Mouse (Mus musculus): Measurements from ENCODE around the gene Aldh4a1. TPM values are rescaled to one million over a fixed set of nuclear protein-coding genes. Genes with fewer than 3 reads are reported as not detected.

Aldh4a1 gene
- polyA plus RNA-seq, 1 experiment from 2014 or later = 31.9 TPM

DNA sequence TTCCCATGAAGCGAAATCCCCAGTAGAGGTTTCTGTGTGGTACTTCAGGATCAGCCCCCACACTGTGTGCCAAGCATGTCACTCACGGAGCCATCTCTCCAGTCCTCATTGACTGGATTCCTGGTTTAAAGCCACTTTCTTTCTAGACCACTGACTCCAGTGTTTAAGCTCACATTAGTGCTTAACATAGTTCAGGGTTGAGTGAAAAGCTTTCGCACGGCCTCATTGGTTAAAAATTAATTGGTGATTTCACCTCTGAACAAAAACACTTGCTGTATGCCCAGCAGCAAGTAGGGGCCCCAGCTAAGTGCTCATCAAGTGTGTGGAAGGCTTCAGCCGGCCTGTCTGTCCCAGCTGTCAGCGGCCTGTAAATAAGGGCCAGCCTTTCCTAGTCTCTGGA lies 45.0 kb downstream of the Aldh4a1 start:
- no peak for ATAC-seq
- WGBS = 47% methylated on average over 6 of the region's 6 CpGs
- no peak overlapping the region for H3K4me2 ChIP-seq (ENCODE audit: low read length)

DNA sequence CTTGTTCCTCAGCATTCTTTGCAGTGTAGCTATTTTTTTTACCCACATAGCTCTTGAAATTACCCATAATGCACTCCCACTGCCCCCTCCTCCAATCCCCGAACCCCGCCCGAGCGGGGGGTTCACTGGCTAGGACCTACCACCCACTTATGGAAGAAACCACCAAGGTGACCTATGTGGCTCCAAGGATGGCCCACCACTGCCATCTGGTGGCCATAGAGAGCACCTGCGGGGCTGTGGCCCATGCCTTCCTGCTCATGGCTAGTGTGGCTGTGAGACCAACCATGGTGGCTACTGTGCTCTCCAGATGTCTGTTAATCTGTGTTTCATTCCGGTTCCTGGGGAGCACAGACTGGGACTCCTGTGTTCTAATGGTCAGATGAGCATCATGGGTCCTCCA lies 47.2 kb downstream of the Aldh4a1 start:
- no peak for ATAC-seq
- H3K9ac ChIP-seq (ENCODE audit: low read depth, low read length) = no peak overlapping the region
- no peaks in the 10 kb centered on the region for H3K4me1 ChIP-seq (ENCODE audit: control insufficient read depth, insufficient read depth, low read depth, low read length)
- no peak overlapping the region for H3K4me2 ChIP-seq (ENCODE audit: low read length)
- 16% methylated on average over 6 of the region's 6 CpGs for WGBS
- H3K9me3 ChIP-seq (ENCODE audit: control insufficient read depth, low read length) = no peaks in the 10 kb centered on the region
- H3K27me3 ChIP-seq (replicated peaks; ENCODE audit: control insufficient read depth, insufficient read depth, low read length) = 0 out of 2 replicates have a peak, but pooled peaks cover 2% of the 10 kb centered on the region
- no peaks in the 10 kb centered on the region for H3K36me3 ChIP-seq (ENCODE audit: control insufficient read depth, insufficient read depth, low read length)
- no peak overlapping the region for H3K4me3 ChIP-seq (ENCODE audit: low read length)
- H3K27ac ChIP-seq (ENCODE audit: low read depth, low read length) = no peak overlapping the region

More for the DNA sequence above, 45.0 kb downstream of the Aldh4a1 start:
- H3K4me3 ChIP-seq (ENCODE audit: low read length) = no peak overlapping the region
- H3K27ac ChIP-seq (ENCODE audit: low read depth, low read length) = no peak overlapping the region
- no peaks in the 10 kb centered on the region for H3K27me3 ChIP-seq (replicated peaks; ENCODE audit: control insufficient read depth, insufficient read depth, low read length)
- H3K9me3 ChIP-seq (ENCODE audit: control insufficient read depth, low read length) = no peaks in the 10 kb centered on the region
- H3K36me3 ChIP-seq (ENCODE audit: control insufficient read depth, insufficient read depth, low read length) = no peaks in the 10 kb centered on the region
- H3K4me1 ChIP-seq (ENCODE audit: control insufficient read depth, insufficient read depth, low read depth, low read length) = no peaks in the 10 kb centered on the region
- no peak overlapping the region for H3K9ac ChIP-seq (ENCODE audit: low read depth, low read length)

DNA sequence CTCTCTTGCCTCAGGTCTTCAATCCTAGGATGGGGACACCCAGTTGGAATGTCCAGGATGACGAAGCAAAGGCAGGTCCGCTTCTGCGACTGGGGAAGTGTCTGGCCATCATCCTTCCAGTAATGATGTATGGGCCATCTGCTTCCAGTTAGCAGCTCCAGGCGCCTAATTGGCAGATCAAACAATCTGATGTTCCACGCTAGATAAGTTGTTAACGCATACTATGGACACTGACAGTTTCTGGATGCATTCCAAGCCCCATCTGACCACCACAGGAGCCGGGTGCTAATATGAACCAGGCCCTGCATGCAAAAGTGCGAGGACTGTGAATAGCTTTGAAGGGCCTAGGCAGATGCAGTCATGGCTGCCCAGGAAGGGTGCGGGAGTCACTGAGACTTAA lies 53.0 kb downstream of the Aldh4a1 start:
- H3K4me3 ChIP-seq (ENCODE audit: low read length) = no peak overlapping the region
- H3K36me3 ChIP-seq (ENCODE audit: control insufficient read depth, insufficient read depth, low read length) = no peaks in the 10 kb centered on the region
- H3K27ac ChIP-seq (ENCODE audit: low read depth, low read length) = no peak overlapping the region
- peaks cover 2% of the 10 kb centered on the region; the same call in 1 of the 2 replicates for H3K4me1 ChIP-seq (ENCODE audit: control insufficient read depth, insufficient read depth, low read depth, low read length)
- 0 out of 2 replicates have a peak, but pooled peaks cover 2% of the 10 kb centered on the region for H3K27me3 ChIP-seq (replicated peaks; ENCODE audit: control insufficient read depth, insufficient read depth, low read length)
- peaks cover 4% of the 10 kb centered on the region; the same call in 1 of the 2 replicates for H3K9me3 ChIP-seq (ENCODE audit: control insufficient read depth, low read length)
- no peak overlapping the region for H3K4me2 ChIP-seq (ENCODE audit: low read length)
- no peak for ATAC-seq
- H3K9ac ChIP-seq (ENCODE audit: low read depth, low read length) = no peak overlapping the region
- 40% methylated on average over 9 of the region's 9 CpGs for WGBS

GRCm38 (mm10) chr4:139683728-139684638 lies 61.3 kb downstream of the Aldh4a1 start:
- no peak for ATAC-seq
- no peaks in the 10 kb centered on the region for H3K27me3 ChIP-seq (replicated peaks; ENCODE audit: control insufficient read depth, insufficient read depth, low read length)
- no peaks in the 10 kb centered on the region for H3K36me3 ChIP-seq (ENCODE audit: control insufficient read depth, insufficient read depth, low read length)
- no peak overlapping the region for H3K27ac ChIP-seq (ENCODE audit: low read depth, low read length)
- H3K9ac ChIP-seq (ENCODE audit: low read depth, low read length) = no peak overlapping the region
- WGBS = 75% methylated on average over 22 of the region's 22 CpGs
- no peaks in the 10 kb centered on the region for H3K4me1 ChIP-seq (ENCODE audit: control insufficient read depth, insufficient read depth, low read depth, low read length)
- no peak overlapping the region for H3K4me3 ChIP-seq (ENCODE audit: low read length)
- H3K4me2 ChIP-seq (ENCODE audit: low read length) = no peak overlapping the region
- H3K9me3 ChIP-seq (ENCODE audit: control insufficient read depth, low read length) = no peaks in the 10 kb centered on the region; the same call in 1 of the 2 replicates

- Histone ChIP-seq H3K9ac (ENCODE audit: low read depth, low read length) (no peak overlapping the region), H3K27ac (ENCODE audit: low read depth, low read length) (no peak overlapping the region), H3K4me3 (ENCODE audit: low read length) (no peak overlapping the region), H3K27me3 (replicated peaks; ENCODE audit: control insufficient read depth, insufficient read depth, low read length) (no peaks in the 10 kb centered on the region), H3K9me3 (ENCODE audit: control insufficient read depth, low read length) (no peaks in the 10 kb centered on the region; the same call in 1 of the 2 replicates), H3K4me1 (ENCODE audit: control insufficient read depth, insufficient read depth, low read depth, low read length) (no peaks in the 10 kb centered on the region), H3K4me2 (ENCODE audit: low read length) (no peak overlapping the region), H3K36me3 (ENCODE audit: control insufficient read depth, insufficient read depth, low read length) (no peaks in the 10 kb centered on the region)
- WGBS = 12% methylated on average over 3 of the region's 3 CpGs
- ATAC-seq = no peak
Observed at GRCm38 (mm10) chr4:139684639-139685017, 62.0 kb downstream of the Aldh4a1 start.

GRCm38 (mm10) chr4:139688058-139688457 lies 65.4 kb downstream of the Aldh4a1 start:
- Histone ChIP-seq H3K4me3 (ENCODE audit: low read length) (no peak overlapping the region), H3K36me3 (ENCODE audit: control insufficient read depth, insufficient read depth, low read length) (no peaks in the 10 kb centered on the region), H3K27ac (ENCODE audit: low read depth, low read length) (no peak overlapping the region), H3K9me3 (ENCODE audit: control insufficient read depth, low read length) (no peaks in the 10 kb centered on the region), H3K27me3 (replicated peaks; ENCODE audit: control insufficient read depth, insufficient read depth, low read length) (no peaks in the 10 kb centered on the region; the same call in 1 of the 2 replicates), H3K4me1 (ENCODE audit: control insufficient read depth, insufficient read depth, low read depth, low read length) (0 out of 2 replicates have a peak, but pooled peaks cover 2% of the 10 kb centered on the region), H3K4me2 (ENCODE audit: low read length) (no peak overlapping the region), H3K9ac (ENCODE audit: low read depth, low read length) (no peak overlapping the region)
- ATAC-seq = no peak
- WGBS = 39% methylated on average over 9 of the region's 9 CpGs

- no peak overlapping the region for H3K4me3 ChIP-seq (ENCODE audit: low read length)
- H3K36me3 ChIP-seq (ENCODE audit: control insufficient read depth, insufficient read depth, low read length) = no peaks in the 10 kb centered on the region
- no peak overlapping the region for H3K27ac ChIP-seq (ENCODE audit: low read depth, low read length)
- H3K27me3 ChIP-seq (replicated peaks; ENCODE audit: control insufficient read depth, insufficient read depth, low read length) = peaks cover 2% of the 10 kb centered on the region; the same call in 1 of the 2 replicates
- 0 out of 2 replicates have a peak, but pooled peaks cover 2% of the 10 kb centered on the region for H3K4me1 ChIP-seq (ENCODE audit: control insufficient read depth, insufficient read depth, low read depth, low read length)
- 31% methylated on average over 7 of the region's 7 CpGs for WGBS
- no peaks in the 10 kb centered on the region for H3K9me3 ChIP-seq (ENCODE audit: control insufficient read depth, low read length)
- H3K4me2 ChIP-seq (ENCODE audit: low read length) = no peak overlapping the region
- no peak for ATAC-seq
- no peak overlapping the region for H3K9ac ChIP-seq (ENCODE audit: low read depth, low read length)
Observed at GRCm38 (mm10) chr4:139689627-139690269, 67.1 kb downstream of the Aldh4a1 start.

- H3K9ac ChIP-seq (ENCODE audit: low read depth, low read length) = no peak overlapping the region
- H3K4me1 ChIP-seq (ENCODE audit: control insufficient read depth, insufficient read depth, low read depth, low read length) = 0 out of 2 replicates have a peak, but pooled peaks cover 2% of the 10 kb centered on the region
- ATAC-seq = no peak
- WGBS = 33% methylated on average over 5 of the region's 5 CpGs
- H3K4me2 ChIP-seq (ENCODE audit: low read length) = no peak overlapping the region
- no peak overlapping the region for H3K27ac ChIP-seq (ENCODE audit: low read depth, low read length)
- H3K9me3 ChIP-seq (ENCODE audit: control insufficient read depth, low read length) = no peaks in the 10 kb centered on the region
- H3K36me3 ChIP-seq (ENCODE audit: control insufficient read depth, insufficient read depth, low read length) = no peaks in the 10 kb centered on the region
- peaks cover 2% of the 10 kb centered on the region; the same call in 1 of the 2 replicates for H3K27me3 ChIP-seq (replicated peaks; ENCODE audit: control insufficient read depth, insufficient read depth, low read length)
- no peak overlapping the region for H3K4me3 ChIP-seq (ENCODE audit: low read length)
Observed at GRCm38 (mm10) chr4:139693315-139693714, 70.6 kb downstream of the Aldh4a1 start.

DNA sequence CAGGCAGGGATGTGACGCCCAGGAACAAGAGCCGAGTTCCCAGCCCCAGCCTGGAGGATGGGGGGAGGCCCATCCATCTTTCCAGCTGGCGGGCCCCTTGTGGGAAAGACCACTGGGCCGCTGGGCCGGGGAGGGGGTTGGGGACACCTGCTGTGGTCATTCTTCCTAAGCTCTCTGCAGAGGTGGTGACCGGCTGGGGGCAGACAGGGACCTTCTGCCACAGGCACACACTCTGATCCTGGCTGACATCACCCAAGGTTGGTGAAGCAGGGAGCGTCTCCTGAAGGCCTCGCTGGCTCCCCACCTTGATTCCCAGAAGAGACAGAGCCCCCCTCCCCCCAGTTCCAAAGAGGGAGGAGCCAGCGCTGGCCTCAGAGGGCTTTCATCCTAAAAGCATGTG lies 75.1 kb downstream of the Aldh4a1 start:
- ATAC-seq = no peak
- no peak overlapping the region for H3K9ac ChIP-seq (ENCODE audit: low read depth, low read length)
- H3K4me2 ChIP-seq (ENCODE audit: low read length) = no peak overlapping the region
- H3K36me3 ChIP-seq (ENCODE audit: control insufficient read depth, insufficient read depth, low read length) = no peaks in the 10 kb centered on the region
- 2% methylated on average over 9 of the region's 9 CpGs for WGBS
- H3K4me3 ChIP-seq (ENCODE audit: low read length) = no peak overlapping the region
- no peaks in the 10 kb centered on the region for H3K9me3 ChIP-seq (ENCODE audit: control insufficient read depth, low read length)
- peaks cover 2% of the 10 kb centered on the region; the same call in 1 of the 2 replicates for H3K27me3 ChIP-seq (replicated peaks; ENCODE audit: control insufficient read depth, insufficient read depth, low read length)
- H3K4me1 ChIP-seq (ENCODE audit: control insufficient read depth, insufficient read depth, low read depth, low read length) = no peaks in the 10 kb centered on the region
- no peak overlapping the region for H3K27ac ChIP-seq (ENCODE audit: low read depth, low read length)
